Mouse (Mus musculus) cerebellum, postnatal 4 days (tissue): ENCODE measurements around the gene Ctss.
"Not testable (repeated sequence)": the region's sequence is repeated elsewhere in the genome, so short reads cannot be mapped to it uniquely, and the experiment has no call there.

Experiments
- DNase-seq, 2 experiments: peaks; one replicate each; pipeline ENCODE4 v3.0.0; 2022; ENCODE audit warnings: low spot score in 2 of 2, mixed read lengths in 1 of 2

Gene Ctss

GRCm38 (mm10) chr3:95534927-95535326, 8.3 kb downstream of the Ctss start:
- no peak for DNase-seq

- no peak for DNase-seq
These were observed 12.3 kb downstream of the Ctss start for GRCm38 (mm10) chr3:95538936-95539335.

DNA sequence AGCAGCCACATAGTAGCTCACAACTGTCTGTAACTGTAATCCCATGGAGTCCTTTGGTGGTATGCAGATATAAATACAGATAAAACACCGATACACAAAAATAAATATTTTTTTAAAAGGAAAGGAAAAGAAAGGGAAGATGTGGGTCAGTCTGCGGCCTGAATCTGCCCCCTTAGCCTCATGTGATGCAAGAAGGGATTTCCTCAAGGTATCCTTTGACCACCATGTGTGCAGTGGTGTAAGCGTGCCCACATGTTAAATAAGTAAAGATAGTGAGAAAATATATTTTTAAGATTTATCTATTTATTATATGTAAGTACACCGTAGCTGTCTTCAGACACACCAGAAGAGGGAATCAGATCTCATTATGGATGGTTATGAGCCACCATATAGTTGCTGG, 13.3 kb downstream of the Ctss start:
- no peak for DNase-seq

- not testable (repeated sequence) for DNase-seq
These were observed 14.6 kb downstream of the Ctss start for GRCm38 (mm10) chr3:95541186-95541585.

GRCm38 (mm10) chr3:95542171-95542570, 15.6 kb downstream of the Ctss start:
- no peak for DNase-seq

- DNase-seq = no peak
These were observed 16.4 kb downstream of the Ctss start for GRCm38 (mm10) chr3:95542981-95543380.

GRCm38 (mm10) chr3:95550176-95550575, 23.6 kb downstream of the Ctss start:
- no peak for DNase-seq

GRCm38 (mm10) chr3:95553986-95554385, 27.4 kb downstream of the Ctss start:
- no peak for DNase-seq

- DNase-seq = no peak
These were observed 32.9 kb downstream of the Ctss start, which contains the start of gene Hormad1 for GRCm38 (mm10) chr3:95559437-95559836. Gene Hormad1 (plus strand): TSS chr3:95559677.

- no peak for DNase-seq
These were observed 34.2 kb downstream of the Ctss start for GRCm38 (mm10) chr3:95560738-95561137.

DNA sequence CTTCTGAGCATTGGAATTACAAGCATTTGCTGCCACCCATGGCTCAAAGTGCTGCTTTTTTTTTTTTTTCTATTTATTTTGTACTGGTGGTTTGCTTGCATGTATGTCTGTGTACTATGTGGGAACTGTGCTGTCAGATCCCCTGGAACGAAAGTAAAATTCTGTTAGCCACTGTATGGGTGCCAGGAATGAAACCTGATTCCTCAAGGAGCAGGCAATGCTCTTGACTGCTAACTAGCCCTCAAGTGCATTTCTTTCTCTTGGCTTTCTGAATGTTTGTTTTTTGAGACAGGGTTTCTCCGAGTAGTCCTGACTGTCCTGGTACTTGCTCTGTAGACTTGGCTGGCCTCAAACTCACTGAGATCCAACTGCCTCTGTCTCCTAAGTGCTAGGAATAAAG, 35.2 kb downstream of the Ctss start:
- DNase-seq = no peak

DNA sequence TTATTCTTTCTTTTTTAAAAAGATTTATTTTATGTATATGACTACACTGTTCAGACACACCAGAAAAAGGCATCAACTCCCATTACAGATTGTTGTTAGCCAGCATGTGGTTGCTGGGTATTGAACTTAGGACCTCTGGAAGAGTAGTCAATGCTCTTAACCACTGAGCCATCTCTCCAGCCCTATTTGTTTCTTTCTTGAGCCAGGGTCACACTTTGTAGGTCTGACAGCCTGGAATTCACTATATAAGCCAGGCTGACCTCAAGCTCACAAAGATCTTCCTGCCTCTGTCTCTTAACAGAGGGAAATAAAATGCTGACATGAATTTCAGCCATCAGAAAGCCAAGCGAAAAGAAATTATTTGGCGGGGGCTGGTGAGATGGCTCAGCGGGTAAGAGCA, 43.0 kb downstream of the Ctss start:
- no peak for DNase-seq

- no peak for DNase-seq
These were observed 61.4 kb downstream of the Ctss start for GRCm38 (mm10) chr3:95587754-95588603.

- DNase-seq = peak; percentile 81 to 92
These were observed 62.1 kb downstream of the Ctss start, which contains the start of gene Golph3l for GRCm38 (mm10) chr3:95588604-95589086. Gene Golph3l (plus strand): TSS chr3:95588934.

DNA sequence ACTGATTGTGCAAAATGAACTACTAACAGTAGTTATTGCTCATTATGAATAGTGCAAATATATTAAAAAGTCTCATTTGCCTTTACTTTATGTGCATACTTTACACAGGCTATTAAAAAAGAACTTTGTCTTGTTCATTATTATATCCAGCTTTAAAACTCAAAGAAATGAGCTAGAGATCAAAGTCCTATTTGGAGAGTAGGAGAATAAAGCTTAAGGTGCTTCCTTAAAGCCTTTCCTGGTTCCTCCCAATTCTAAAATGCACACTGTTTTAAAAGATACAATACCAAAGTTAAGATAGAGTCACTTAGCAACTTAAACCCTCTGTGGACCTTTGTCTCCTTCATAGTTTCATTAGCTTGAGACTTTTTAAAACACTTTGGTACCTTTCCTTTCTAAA, 72.1 kb downstream of the Ctss start:
- DNase-seq = no peak

GRCm38 (mm10) chr3:95601287-95601686, 74.7 kb downstream of the Ctss start:
- no peak for DNase-seq
